Mouse (Mus musculus) activated CD4-positive, CD25-positive, alpha-beta regulatory T cell, adult 9 weeks (primary cell): ENCODE measurements around the gene Rab1a. TPM values are rescaled to one million over a fixed set of nuclear protein-coding genes. Genes with fewer than 3 reads are reported as not detected.

Experiments
- polyA plus RNA-seq: library from polyadenylated mRNA; unstranded; fragments of 100-300 nt; shearing (Covaris generic); gene quantifications from one replicate; pipeline ENCODE4 v1.2.1, GENCODE M21; 2017

The Rab1a gene
- polyA plus RNA-seq, result 151 TPM

DNA sequence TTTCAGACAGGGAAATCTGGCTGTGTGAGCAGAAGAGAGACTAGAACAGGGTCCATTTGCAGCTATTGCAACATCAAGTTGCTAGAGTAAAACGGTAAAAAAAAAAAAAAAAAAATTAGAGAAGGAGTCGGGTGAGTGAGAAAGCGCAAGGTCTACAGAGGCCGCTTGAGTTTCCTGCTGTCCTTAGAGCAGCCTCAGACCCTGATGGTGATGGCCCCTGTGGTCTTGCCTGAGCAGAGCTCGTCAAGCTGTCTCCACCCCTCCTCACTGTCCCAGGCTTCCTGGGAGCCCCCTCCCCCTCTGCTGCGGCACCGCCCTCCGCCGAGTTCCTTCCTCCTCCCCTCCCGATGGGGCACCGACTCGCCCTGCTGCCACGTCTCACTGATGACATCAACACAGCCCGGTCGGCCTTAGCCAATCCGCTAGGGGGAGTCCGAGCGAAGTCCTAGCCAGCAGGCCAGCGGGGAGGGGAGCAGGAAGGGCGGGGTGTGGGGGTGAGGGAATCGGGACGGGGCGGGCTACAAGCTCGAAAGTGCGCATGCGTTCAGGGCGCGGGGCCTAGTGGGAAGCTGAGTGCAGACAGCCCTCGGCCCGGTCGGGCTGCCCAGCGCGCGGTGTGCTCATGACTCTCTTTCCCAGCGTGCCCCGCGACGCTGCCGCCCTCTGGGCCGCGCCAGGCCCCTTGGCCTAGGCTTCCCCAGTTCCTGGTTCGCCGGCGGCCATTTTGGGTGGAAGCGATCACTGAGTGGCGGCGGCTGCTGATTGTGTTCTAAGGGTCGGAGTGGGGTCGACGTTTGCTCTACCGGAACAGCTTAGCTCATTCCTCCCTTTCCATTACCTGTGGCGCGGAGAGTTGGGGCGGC, at the start of gene Rab1a:
TSS of gene Rab1a (plus strand) at position 720 of the 863 bp plus-strand sequence.

GRCm38 (mm10) chr11:20249296-20250110, 48.3 kb downstream of the Rab1a start, which contains the start of gene Cep68:
TSS of gene Cep68 (minus strand) at chr11:20249429.

Other genes starting within 250 kb of the Rab1a start
- gene Actr2, start 88.5 kb upstream of the Rab1a start, polyA plus RNA-seq, result 210 TPM
- gene Cep68, start 48.0 kb downstream of the Rab1a start, polyA plus RNA-seq, result 30.9 TPM
- 1.1 TPM for gene Slc1a4, start 131.3 kb downstream of the Rab1a start, polyA plus RNA-seq